Mouse (Mus musculus) thymus, postnatal 4 days (tissue): Measurements from ENCODE around the gene Olfr1360.

ENCODE experiments used
- DNase-seq: peaks from one replicate; pipeline ENCODE4 v3.0.0; 2021

The Olfr1360 gene

GRCm38 (mm10) chr13:21677305-21677704 lies at the start of gene Olfr1360:
Gene Olfr1360, minus strand, starts transcription at chr13:21677405.
- no peak for DNase-seq

- peak; percentile 63 for DNase-seq
Observed at GRCm38 (mm10) chr13:21722993-21723836, 46.0 kb upstream of the Olfr1360 start.

- no peak for DNase-seq
Observed at GRCm38 (mm10) chr13:21722373-21722925, 45.2 kb upstream of the Olfr1360 start.

- peak; percentile 71 for DNase-seq
Observed at GRCm38 (mm10) chr13:21721757-21722372, 44.7 kb upstream of the Olfr1360 start, which contains the start of gene Hist1h2bm. Gene Hist1h2bm, plus strand, starts transcription at chr13:21722044.

- peak; percentile 33 for DNase-seq
Observed at GRCm38 (mm10) chr13:21721107-21721756, 44.0 kb upstream of the Olfr1360 start.

- no peak for DNase-seq
Observed at GRCm38 (mm10) chr13:21718381-21719080, 41.3 kb upstream of the Olfr1360 start.

GRCm38 (mm10) chr13:21717397-21718357 lies 40.5 kb upstream of the Olfr1360 start, which contains the start of gene Hist1h3h:
Gene Hist1h3h, plus strand, starts transcription at chr13:21717659.
- DNase-seq: peak; percentile 88

- DNase-seq: peak; percentile 34
Observed at GRCm38 (mm10) chr13:21716540-21717391, 39.6 kb upstream of the Olfr1360 start.

- peak; percentile 81 for DNase-seq
Observed at GRCm38 (mm10) chr13:21715864-21716539, 38.8 kb upstream of the Olfr1360 start, which contains the start of the genes Hist1h2bl and Hist1h2ai. Gene Hist1h2bl, minus strand, starts transcription at chr13:21716143. Gene Hist1h2ai, plus strand, starts transcription at chr13:21716422.

- peak; percentile 36 for DNase-seq
Observed at GRCm38 (mm10) chr13:21715131-21715863, 38.1 kb upstream of the Olfr1360 start.

GRCm38 (mm10) chr13:21714725-21715124 lies 37.5 kb upstream of the Olfr1360 start:
- DNase-seq: peak; percentile 68

GRCm38 (mm10) chr13:21711698-21712097 lies 34.5 kb upstream of the Olfr1360 start:
- no peak for DNase-seq

- DNase-seq: peak; percentile 85
Observed at GRCm38 (mm10) chr13:21710821-21711525, 33.8 kb upstream of the Olfr1360 start.

- DNase-seq: peak; percentile 94
Observed at GRCm38 (mm10) chr13:21710031-21710711, 33.0 kb upstream of the Olfr1360 start.

- no peak for DNase-seq
Observed at GRCm38 (mm10) chr13:21706669-21707068, 29.5 kb upstream of the Olfr1360 start.

GRCm38 (mm10) chr13:21697811-21698210 lies 20.6 kb upstream of the Olfr1360 start, which contains the start of gene Olfr1359:
Gene Olfr1359, plus strand, starts transcription at chr13:21698111.
- no peak for DNase-seq

- no peak for DNase-seq
Observed at GRCm38 (mm10) chr13:21663286-21663685, 13.9 kb downstream of the Olfr1360 start, which contains the start of gene Olfr1361. Gene Olfr1361, minus strand, starts transcription at chr13:21663386.
